In genomic region chr15:83846592-83846991, GRCm38 (mm10) we compare ENCODE assay signal across 20 mouse cellular contexts.
A peak's percentile ranks its signal among the peaks of the same experiment; 100 is the strongest.
DNase-seq lines count a peak whose midpoint lies in the region; ATAC-seq lines count a peak whose summit lies in the region.
"Had no signal": no experiment of that assay in that cellular context is flagged by ENCODE, and none has a peak within 500 bp of the region (broad histone marks: within the 10 kb centered on the region; RNA-seq: fewer than 3 reads in every experiment).

No protein-coding gene starts in this region.

- no peaks in the 10 kb centered on the region for H3K9me3 ChIP-seq in heart, embryonic 10.5 days
- no peaks in the 10 kb centered on the region for H3K9me3 ChIP-seq in heart, embryonic 11.5 days (replicated peaks; ENCODE audit: control insufficient read depth, low read length)
- H3K9me3 ChIP-seq in forebrain, embryonic 10.5 days, result no peaks in the 10 kb centered on the region
- H3K9me3 ChIP-seq in midbrain, embryonic 12.5 days, result no peaks in the 10 kb centered on the region
- H3K9me3 ChIP-seq: neural tube, embryonic 12.5 days had no signal

- H3K36me3 ChIP-seq in heart, embryonic 10.5 days, result no peaks in the 10 kb centered on the region
- H3K36me3 ChIP-seq in heart, embryonic 11.5 days (ENCODE audit: control insufficient read depth, insufficient read depth, low read length), result no peaks in the 10 kb centered on the region
- peaks cover 11% of the 10 kb centered on the region; the same call in 1 of the 2 replicates for H3K36me3 ChIP-seq in forebrain, embryonic 10.5 days (replicated peaks)
- H3K36me3 ChIP-seq in midbrain, embryonic 12.5 days, result no peaks in the 10 kb centered on the region
- H3K36me3 ChIP-seq: neural tube, embryonic 12.5 days had no signal

- peaks cover 19% of the 10 kb centered on the region for H3K27me3 ChIP-seq in heart, embryonic 10.5 days (ENCODE audit: insufficient read depth, poor library complexity, severe bottlenecking)
- peaks cover 12% of the 10 kb centered on the region for H3K27me3 ChIP-seq in heart, embryonic 11.5 days (ENCODE audit: control insufficient read depth, insufficient read depth, low read length)
- H3K27me3 ChIP-seq in forebrain, embryonic 10.5 days (ENCODE audit: poor library complexity, severe bottlenecking), result peaks cover 24% of the 10 kb centered on the region
- H3K27me3 ChIP-seq in midbrain, embryonic 12.5 days, result peaks cover 20% of the 10 kb centered on the region

- no peak overlapping the region for H3K27ac ChIP-seq in heart, embryonic 10.5 days
- H3K27ac ChIP-seq in heart, embryonic 11.5 days (ENCODE audit: low read depth, low read length), result no peak overlapping the region
- peak overlapping the region; percentile 31 for H3K27ac ChIP-seq in forebrain, embryonic 10.5 days
- H3K27ac ChIP-seq in midbrain, embryonic 12.5 days (replicated peaks), result no peak overlapping the region
- H3K27ac ChIP-seq: hindbrain, postnatal 0 days; macrophage; neural tube, embryonic 12.5 days had no signal

- no peak for DNase-seq in heart, embryonic 10.5 days (ENCODE audit: low spot score)
- peak; percentile 26 for DNase-seq in ZHBTc4 (ENCODE audit: low read depth, low spot score)
- no peak for DNase-seq in forebrain, embryonic 10.5 days (ENCODE audit: extremely low spot score, low spot score)
- DNase-seq in lung, postnatal 4 days, result no peak
- DNase-seq in testis, postnatal 14 days (ENCODE audit: low spot score), result no peak
- no peak for DNase-seq in right cerebral cortex, adult 18-20 months
- DNase-seq: adrenal gland, postnatal 14 days; cerebellum, adult 18-20 months; gastrocnemius, postnatal 25 days; heart, postnatal 14 days; kidney, adult 18-20 months; kidney, postnatal 25 days; layer of hippocampus, adult 9-11 months; liver; liver, postnatal 0 days had no signal

- 26% methylated on average over 8 of the region's 8 CpGs for WGBS in heart, embryonic 10.5 days
- 31% methylated on average over 8 of the region's 8 CpGs for WGBS in heart, embryonic 11.5 days (ENCODE audit: insufficient replicate concordance)
- 38% methylated on average over 8 of the region's 8 CpGs for WGBS in forebrain, embryonic 10.5 days
- 34% methylated on average over 8 of the region's 8 CpGs for WGBS in midbrain, embryonic 12.5 days

- H3K9ac ChIP-seq in heart, embryonic 11.5 days (ENCODE audit: low read depth, low read length), result no peak overlapping the region
- no peak overlapping the region for H3K9ac ChIP-seq in midbrain, embryonic 12.5 days (replicated peaks)
- H3K9ac ChIP-seq: liver, postnatal 0 days; neural tube, embryonic 12.5 days had no signal

- H3K4me2 ChIP-seq in heart, embryonic 11.5 days, result no peak overlapping the region; the same call in 1 of the 2 replicates
- no peak overlapping the region for H3K4me2 ChIP-seq in midbrain, embryonic 12.5 days (replicated peaks)
- H3K4me2 ChIP-seq: neural tube, embryonic 12.5 days had no signal

- H3K4me3 ChIP-seq in heart, embryonic 10.5 days, result peak overlapping the region; percentile 6; the same call in 1 of the 2 replicates
- H3K4me3 ChIP-seq in heart, embryonic 11.5 days (ENCODE audit: low read depth, low read length), result no peak overlapping the region
- no peak overlapping the region for H3K4me3 ChIP-seq in forebrain, embryonic 10.5 days
- H3K4me3 ChIP-seq in midbrain, embryonic 12.5 days, result no peak overlapping the region
- H3K4me3 ChIP-seq: neural tube, embryonic 12.5 days had no signal

- H3K4me1 ChIP-seq in heart, embryonic 10.5 days, result peaks cover 34% of the 10 kb centered on the region
- no peaks in the 10 kb centered on the region for H3K4me1 ChIP-seq in heart, embryonic 11.5 days (ENCODE audit: control insufficient read depth, insufficient read depth, low read length)
- H3K4me1 ChIP-seq in forebrain, embryonic 10.5 days, result peaks cover 60% of the 10 kb centered on the region
- peaks cover 52% of the 10 kb centered on the region for H3K4me1 ChIP-seq in midbrain, embryonic 12.5 days

- ATAC-seq in heart, embryonic 11.5 days (replicated peaks; ENCODE audit: insufficient number of reproducible peaks, low FRiP score, low TSS enrichment), result no peak
- 0 out of 2 replicates have a peak, but pooled peaks have one; percentile 34 for ATAC-seq in midbrain, embryonic 12.5 days (ENCODE audit: low FRiP score, low read depth)
- ATAC-seq: liver, postnatal 0 days had no signal
